Mouse (Mus musculus): ENCODE data around the gene Shoc2. TPM values are rescaled to one million over a fixed set of nuclear protein-coding genes. Genes with fewer than 3 reads are reported as not detected.

Gene Shoc2
- total and polyA plus RNA-seq, 3 experiments: 14.1 to 27.1 (median 23.7) TPM

GRCm38 (mm10) chr19:54048161-54048885, 104.2 kb downstream of the Shoc2 start:
- H3K9ac ChIP-seq (ENCODE audit: insufficient read depth, low read depth): no peak overlapping the region
- no peak overlapping the region for H3K4me3 ChIP-seq (replicated peaks in 1 of 3; ENCODE audit: low read depth in 2 of 3, low read length in 2 of 3, poor library complexity in 1 of 3)
- peak; percentile 86 for TF ChIP-seq MAFK (IDR thresholded peaks at IDR 0.05; ENCODE audit: insufficient replicate concordance, low read length)
- TF ChIP-seq PAX5 (IDR thresholded peaks at IDR 0.05; ENCODE audit: low read length): no peak
- peaks cover 0 to 12% of the 10 kb centered on the region in 2 experiments for H3K36me3 ChIP-seq (replicated peaks in 1 of 2; ENCODE audit: control insufficient read depth in 1 of 2, insufficient read depth in 1 of 2, low read length in 1 of 2)
- peaks cover 0 to 28% of the 10 kb centered on the region in 2 experiments; a peak in 2 of 4 replicates for H3K4me1 ChIP-seq (ENCODE audit: control insufficient read depth in 1 of 2, insufficient read depth in 2 of 2)
- in situ Hi-C loops (cut with MboI; ENCODE audit: low pct_ligation_motif_present, low pct_unique_long_range_greater_than_20kb, low sequenced_read_pairs) (no loop called here), dilution Hi-C loops (cut with MboI; ENCODE audit: extremely low pct_ligation_motif_present, extremely low pct_unique_long_range_greater_than_20kb, low sequenced_read_pairs) (no loop called here)
- DNase-seq (ENCODE audit: extremely low read depth): no peak
- no peaks in the 10 kb centered on the region for H3K27me3 ChIP-seq (replicated peaks)
- no peak overlapping the region for H3K4me2 ChIP-seq (ENCODE audit: insufficient read depth, low read depth, poor library complexity, severe bottlenecking)
- H3K9me3 ChIP-seq (replicated peaks; ENCODE audit: low read length): peaks cover 31% of the 10 kb centered on the region
- no peaks in the 10 kb centered on the region for H3K79me2 ChIP-seq (replicated peaks; ENCODE audit: control insufficient read depth, extremely low read depth, insufficient read depth, poor library complexity, severe bottlenecking)
- no peak overlapping the region for H3K27ac ChIP-seq (ENCODE audit: insufficient read depth, low read depth)

- dilution Hi-C loops (cut with MboI; ENCODE audit: extremely low pct_ligation_motif_present, extremely low pct_unique_long_range_greater_than_20kb, low sequenced_read_pairs): no loop called here
- H3K4me1 ChIP-seq (ENCODE audit: control insufficient read depth in 1 of 2, insufficient read depth in 2 of 2): peaks cover 0 to 31% of the 10 kb centered on the region in 2 experiments; a peak in 2 of 4 replicates
- H3K27me3 ChIP-seq (replicated peaks): no peaks in the 10 kb centered on the region
Observed at GRCm38 (mm10) chr19:54051651-54052050, 107.5 kb downstream of the Shoc2 start.

GRCm38 (mm10) chr19:54055845-54056244, 111.7 kb downstream of the Shoc2 start:
- dilution Hi-C loops (cut with MboI; ENCODE audit: extremely low pct_ligation_motif_present, extremely low pct_unique_long_range_greater_than_20kb, low sequenced_read_pairs): no loop called here

More at GRCm38 (mm10) chr19:54051651-54052050, 107.5 kb downstream of the Shoc2 start:
- H3K9me3 ChIP-seq (replicated peaks; ENCODE audit: low read length): peaks cover 10% of the 10 kb centered on the region
- H3K9ac ChIP-seq (ENCODE audit: insufficient read depth, low read depth): no peak overlapping the region
- in situ Hi-C loops (cut with MboI; ENCODE audit: low pct_ligation_motif_present, low pct_unique_long_range_greater_than_20kb, low sequenced_read_pairs): no loop called here
- DNase-seq (ENCODE audit: extremely low read depth): no peak
- TF ChIP-seq UBTF (IDR thresholded peaks at IDR 0.05; ENCODE audit: low read depth, low read length): no peak
- no peak for TF ChIP-seq RAD21 (IDR thresholded peaks at IDR 0.05; ENCODE audit: low read depth, low read length)
- no peak for TF ChIP-seq ZKSCAN1 (IDR thresholded peaks at IDR 0.05; ENCODE audit: borderline replicate concordance, low read depth, low read length)
- no peak for TF ChIP-seq KAT2A (IDR thresholded peaks at IDR 0.05; ENCODE audit: insufficient replicate concordance, low read length)
- no peak for TF ChIP-seq USF2 (conservative IDR thresholded peaks at IDR 0.05; ENCODE audit: low read depth, low read length)
- TF ChIP-seq MAX (IDR thresholded peaks at IDR 0.05; ENCODE audit: low read length): no peak
- TF ChIP-seq GABPA (IDR thresholded peaks at IDR 0.05; ENCODE audit: insufficient replicate concordance, low read depth, low read length): no peak
- no peak for TF ChIP-seq ZMIZ1 (IDR thresholded peaks at IDR 0.05; ENCODE audit: low read depth, low read length)
- TF ChIP-seq POLR2AphosphoS2 (IDR thresholded peaks at IDR 0.05; ENCODE audit: low read depth, low read length): no peak
- no peak for TF ChIP-seq SIN3A (IDR thresholded peaks at IDR 0.05; ENCODE audit: low read length)
- no peaks in the 10 kb centered on the region for H3K79me2 ChIP-seq (replicated peaks; ENCODE audit: control insufficient read depth, extremely low read depth, insufficient read depth, poor library complexity, severe bottlenecking)
- no peak overlapping the region for H3K4me2 ChIP-seq (ENCODE audit: insufficient read depth, low read depth, poor library complexity, severe bottlenecking)
- H3K4me3 ChIP-seq (replicated peaks in 1 of 3; ENCODE audit: low read depth in 2 of 3, low read length in 2 of 3, poor library complexity in 1 of 3): no peak overlapping the region
- H3K36me3 ChIP-seq (replicated peaks in 1 of 2; ENCODE audit: control insufficient read depth in 1 of 2, insufficient read depth in 1 of 2, low read length in 1 of 2): peaks cover 0 to 4% of the 10 kb centered on the region in 2 experiments
- no peak overlapping the region for H3K27ac ChIP-seq (ENCODE audit: insufficient read depth, low read depth)

More at GRCm38 (mm10) chr19:54055845-54056244, 111.7 kb downstream of the Shoc2 start:
- no peak overlapping the region for H3K9ac ChIP-seq (ENCODE audit: insufficient read depth, low read depth)
- TF ChIP-seq IRF4 (IDR thresholded peaks at IDR 0.05; ENCODE audit: low read depth, low read length) (no peak), EP300 (IDR thresholded peaks at IDR 0.05; ENCODE audit: low read length) (no peak), POLR2A (IDR thresholded peaks at IDR 0.05; ENCODE audit: low read depth, low read length) (no peak), ETS1 (conservative IDR thresholded peaks at IDR 0.05; ENCODE audit: low read depth, low read length) (no peak), USF1 (IDR thresholded peaks at IDR 0.05; ENCODE audit: low read depth, low read length) (no peak), MEF2A (IDR thresholded peaks at IDR 0.05; ENCODE audit: borderline replicate concordance, low read depth, low read length) (no peak), USF2 (conservative IDR thresholded peaks at IDR 0.05; ENCODE audit: low read depth, low read length) (no peak), MXI1 (IDR thresholded peaks at IDR 0.05; ENCODE audit: low read depth, low read length) (no peak), NELFE (IDR thresholded peaks at IDR 0.05; ENCODE audit: low read depth, low read length) (no peak), HCFC1 (IDR thresholded peaks at IDR 0.05; ENCODE audit: low read depth, low read length) (no peak), MYC (IDR thresholded peaks at IDR 0.05; ENCODE audit: low read depth, low read length) (no peak), JUND (conservative IDR thresholded peaks at IDR 0.05; ENCODE audit: low read depth, low read length) (no peak), UBTF (IDR thresholded peaks at IDR 0.05; ENCODE audit: low read depth, low read length) (no peak), E2F4 (IDR thresholded peaks at IDR 0.05; ENCODE audit: insufficient replicate concordance, low read depth, low read length) (no peak)
- no peak overlapping the region for H3K27ac ChIP-seq (ENCODE audit: insufficient read depth, low read depth)
- H3K4me3 ChIP-seq (replicated peaks in 1 of 3; ENCODE audit: low read depth in 2 of 3, low read length in 2 of 3, poor library complexity in 1 of 3): no peak overlapping the region
- no peak overlapping the region for H3K4me2 ChIP-seq (ENCODE audit: insufficient read depth, low read depth, poor library complexity, severe bottlenecking)
- H3K4me1 ChIP-seq (ENCODE audit: control insufficient read depth in 1 of 2, insufficient read depth in 2 of 2): peaks cover 15 to 43% of the 10 kb centered on the region in 2 experiments
- H3K9me3 ChIP-seq (replicated peaks; ENCODE audit: low read length): peaks cover 4% of the 10 kb centered on the region
- no peak for DNase-seq (ENCODE audit: extremely low read depth)
- H3K36me3 ChIP-seq (replicated peaks in 1 of 2; ENCODE audit: control insufficient read depth in 1 of 2, insufficient read depth in 1 of 2, low read length in 1 of 2): no peaks in the 10 kb centered on the region
- in situ Hi-C loops (cut with MboI; ENCODE audit: low pct_ligation_motif_present, low pct_unique_long_range_greater_than_20kb, low sequenced_read_pairs): no loop called here
- no peaks in the 10 kb centered on the region for H3K27me3 ChIP-seq (replicated peaks)
- no peaks in the 10 kb centered on the region for H3K79me2 ChIP-seq (replicated peaks; ENCODE audit: control insufficient read depth, extremely low read depth, insufficient read depth, poor library complexity, severe bottlenecking)

All from CH12.LX (cell line).